Mouse (Mus musculus): ENCODE data around the gene Tnip1.

- no peak for TF ChIP-seq GATA1 (IDR thresholded peaks at IDR 0.05; ENCODE audit: borderline replicate concordance, low read length)
- no peak for TF ChIP-seq FLI1 (IDR thresholded peaks at IDR 0.05; ENCODE audit: low read length)
Measured at GRCm38 (mm10) chr11:54931405-54932093, 31.2 kb downstream of the Tnip1 start.

Data from megakaryocyte, embryonic 14.5 days (primary cell).